Mouse (Mus musculus) left cerebral cortex, adult 2 months (tissue): Measurements from ENCODE around the gene Ift122. TPM values are rescaled to one million over a fixed set of nuclear protein-coding genes. Genes with fewer than 3 reads are reported as not detected.

Experiments used
- DNase-seq, 2 experiments: peaks; one replicate each; pipeline ENCODE4 v3.0.0; 2021 to 2022; ENCODE audit warnings: low spot score in 2 of 2, mixed read lengths in 1 of 2; ENCODE audit errors: extremely low spot score in 1 of 2
- H3K27ac ChIP-seq: fragments of 200-600 bp; 2 replicates; pipeline ENCODE4 v1.8.1; 2022
- H3K4me3 ChIP-seq: fragments of 200-600 bp; 2 replicates; pipeline ENCODE4 v1.8.1; 2022
- CTCF ChIP-seq: fragments of 200-600 bp; IDR thresholded peaks from 2 replicates; pipeline ENCODE4 v1.8.1; 2022; ENCODE audit warnings: antibody characterized with exemption, mild to moderate bottlenecking, moderate library complexity
- intact Hi-C: fragments of 180-260 bp; cut with DNase I; formaldehyde crosslinking; loops from one replicate; pipeline ENCODE4 v1.15.1; 2025
- total RNA-seq, 2 experiments: library from RNA; stranded (reverse); gene quantifications; 2 replicates each; pipeline ENCODE4 v1.2.3; 2021

Ift122 gene
- total RNA-seq, 2 experiments from 2014 or later: 31.1 to 32.7 TPM

GRCm38 (mm10) chr6:115901062-115901461, 47.8 kb downstream of the Ift122 start:
- Histone ChIP-seq H3K27ac (peak overlapping the region; percentile 89), H3K4me3 (no peak overlapping the region)
- intact Hi-C loops: loop anchor here (1.0 to 5.0 kb wide), 3 partner anchors 96 to 226 kb away; no protein-coding TSS in a partner anchor
- DNase-seq: peak; percentile 75 to 82
- peak; percentile 93 for TF ChIP-seq CTCF

- intact Hi-C loops: loop anchor here (1.0 to 5.0 kb wide), 3 partner anchors 95 to 226 kb away; no protein-coding TSS in a partner anchor
- Histone ChIP-seq H3K4me3 (no peak overlapping the region), H3K27ac (peak overlapping the region; percentile 89)
- no peak for DNase-seq
- TF ChIP-seq CTCF: no peak
These were observed 48.2 kb downstream of the Ift122 start for GRCm38 (mm10) chr6:115901489-115901931.

- no peak overlapping the region for H3K4me3 ChIP-seq
- intact Hi-C loops: loop anchor here (5.0 kb wide), 1 partner anchor 225 kb away; no protein-coding TSS in a partner anchor
- no peak for DNase-seq
- H3K27ac ChIP-seq: peak overlapping the region; percentile 89
- no peak for TF ChIP-seq CTCF
These were observed 49.3 kb downstream of the Ift122 start for GRCm38 (mm10) chr6:115902545-115902944.

GRCm38 (mm10) chr6:115905568-115905967, 52.3 kb downstream of the Ift122 start:
- H3K27ac ChIP-seq: no peak overlapping the region
- no peak for TF ChIP-seq CTCF
- no peak overlapping the region for H3K4me3 ChIP-seq
- intact Hi-C loops: no loop called here
- no peak for DNase-seq

GRCm38 (mm10) chr6:115906455-115906854, 53.2 kb downstream of the Ift122 start:
- no peak for DNase-seq
- TF ChIP-seq CTCF: no peak
- no peak overlapping the region for H3K27ac ChIP-seq
- H3K4me3 ChIP-seq: no peak overlapping the region
- intact Hi-C loops: no loop called here

GRCm38 (mm10) chr6:115906871-115907270, 53.6 kb downstream of the Ift122 start:
- no peak for TF ChIP-seq CTCF
- no peak overlapping the region for H3K4me3 ChIP-seq
- intact Hi-C loops: no loop called here
- H3K27ac ChIP-seq: no peak overlapping the region
- DNase-seq: no peak

- no peak for TF ChIP-seq CTCF
- Histone ChIP-seq H3K4me3 (no peak overlapping the region), H3K27ac (no peak overlapping the region)
- DNase-seq: no peak
- intact Hi-C loops: no loop called here
These were observed 55.2 kb downstream of the Ift122 start for GRCm38 (mm10) chr6:115908421-115908982.

- no peak overlapping the region for H3K27ac ChIP-seq
- DNase-seq: no peak
- no peak overlapping the region for H3K4me3 ChIP-seq
- intact Hi-C loops: no loop called here
- TF ChIP-seq CTCF: no peak
These were observed 55.8 kb downstream of the Ift122 start for GRCm38 (mm10) chr6:115909052-115909451.

- intact Hi-C loops: loop anchor here (5.0 kb wide), 1 partner anchor 48 kb away; no protein-coding TSS in a partner anchor
- no peak overlapping the region for H3K4me3 ChIP-seq
- no peak for DNase-seq
- no peak for TF ChIP-seq CTCF
- no peak overlapping the region for H3K27ac ChIP-seq
These were observed 56.7 kb downstream of the Ift122 start for GRCm38 (mm10) chr6:115909940-115910339.

GRCm38 (mm10) chr6:115911763-115912162, 58.5 kb downstream of the Ift122 start:
- Histone ChIP-seq H3K27ac (no peak overlapping the region), H3K4me3 (no peak overlapping the region)
- intact Hi-C loops: loop anchor here (5.0 kb wide), 1 partner anchor 49 kb away; no protein-coding TSS in a partner anchor
- DNase-seq: no peak
- no peak for TF ChIP-seq CTCF

- intact Hi-C loops: loop anchor here (5.0 kb wide), 1 partner anchor 51 kb away; no protein-coding TSS in a partner anchor
- TF ChIP-seq CTCF: no peak
- Histone ChIP-seq H3K4me3 (no peak overlapping the region), H3K27ac (peak overlapping the region; percentile 86)
- no peak for DNase-seq
These were observed 60.2 kb downstream of the Ift122 start for GRCm38 (mm10) chr6:115913482-115913881.

GRCm38 (mm10) chr6:115914511-115915202, 61.4 kb downstream of the Ift122 start:
- intact Hi-C loops: loop anchor here (1.0 to 5.0 kb wide), 3 partner anchors 23 to 52 kb away; no protein-coding TSS in a partner anchor
- Histone ChIP-seq H3K27ac (peak overlapping the region; percentile 86), H3K4me3 (no peak overlapping the region)
- DNase-seq: peak in 1 of 2 experiments; percentile 53
- no peak for TF ChIP-seq CTCF
